Mouse (Mus musculus): ENCODE results near the gene Ovca2.

DNA sequence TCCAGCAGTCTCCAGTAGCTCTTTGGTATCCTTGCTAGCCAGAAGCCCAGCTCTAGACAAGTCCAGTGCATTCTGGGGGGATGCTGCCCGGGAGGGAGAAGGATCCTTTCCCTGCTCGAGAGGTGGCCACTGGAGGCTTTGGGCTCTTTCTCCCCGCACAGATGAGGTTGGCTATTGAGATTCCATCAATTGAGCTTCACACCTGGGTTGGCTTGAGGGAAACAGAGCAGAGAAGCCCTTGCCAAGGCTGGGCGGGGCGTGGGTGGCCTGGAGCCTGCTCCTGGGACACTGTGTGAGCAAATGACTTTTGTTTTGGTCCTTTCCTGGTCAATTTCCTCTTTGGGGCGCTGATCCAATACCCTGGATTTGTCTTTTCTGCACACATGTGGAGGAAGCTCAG lies 17.5 kb upstream of the Ovca2 start:
- no peak for TF ChIP-seq CTCF (IDR thresholded peaks at IDR 0.05; ENCODE audit: extremely low read depth, insufficient read length, insufficient replicate concordance, low read depth, low read length)
- no peak for TF ChIP-seq POLR2A (IDR thresholded peaks at IDR 0.05; ENCODE audit: low read depth, low read length)
